Mouse (Mus musculus) heart, postnatal 14 days (tissue): ENCODE results near the gene Rbm24. TPM values are rescaled to one million over a fixed set of nuclear protein-coding genes. Genes with fewer than 3 reads are reported as not detected.

ENCODE experiments used
- DNase-seq, 2 experiments: peaks; one replicate each; pipeline ENCODE4 v3.0.0; 2021 to 2022
- intact Hi-C: fragments of 180-260 bp; cut with DNase I; formaldehyde crosslinking; loops from one replicate; pipeline ENCODE4 v1.15.1; 2025
- long read RNA-seq, 2 experiments: library from polyadenylated mRNA; stranded (forward); transcript quantifications; one replicate each; pipeline ENCODE4 v2.0.0; 2021
- total RNA-seq, 2 experiments: library from RNA; stranded (reverse); gene quantifications; 2 replicates each; pipeline ENCODE4 v1.2.3; 2021

The Rbm24 gene
- 100 to 1,000 TPM; 223 to 227 TPM for total RNA-seq
- long read RNA-seq, experiment 1, transcript Rbm24-203 (3 exons, 391 nt): minor isoform, 6 of 307 reads
- long read RNA-seq, experiment 1, transcript Rbm24-201 (4 exons, 3,086 nt): major isoform, 232 of 307 reads
- long read RNA-seq, experiment 1, partial matches to known transcripts: 6 of 307 reads
- long read RNA-seq, experiment 1, other reads (novel, unspliced or antisense): 60 of 307 reads
- long read RNA-seq, experiment 2, transcript Rbm24-203 (3 exons, 391 nt): minor isoform, 5 of 281 reads
- long read RNA-seq, experiment 2, transcript Rbm24-201 (4 exons, 3,086 nt): major isoform, 212 of 281 reads
- long read RNA-seq, experiment 2, partial matches to known transcripts: 3 of 281 reads
- long read RNA-seq, experiment 2, other reads (novel, unspliced or antisense): 56 of 281 reads

GRCm38 (mm10) chr13:46418141-46418601, at the start of gene Rbm24:
Gene Rbm24 (plus strand): TSS chr13:46418434.
- intact Hi-C loops: no loop called here

GRCm38 (mm10) chr13:46372884-46373283, 45.4 kb upstream of the Rbm24 start:
- DNase-seq: no peak
- intact Hi-C loops: no loop called here

More at GRCm38 (mm10) chr13:46418141-46418601, at the start of gene Rbm24:
- DNase-seq: peak; percentile 77 to 79

GRCm38 (mm10) chr13:46375371-46375770, 42.9 kb upstream of the Rbm24 start:
- no peak for DNase-seq
- intact Hi-C loops: no loop called here

- no peak for DNase-seq
- intact Hi-C loops: no loop called here
Observed at GRCm38 (mm10) chr13:46387396-46387795, 30.8 kb upstream of the Rbm24 start.

GRCm38 (mm10) chr13:46391654-46392053, 26.6 kb upstream of the Rbm24 start:
- no peak for DNase-seq
- intact Hi-C loops: no loop called here

- DNase-seq: no peak
- intact Hi-C loops: no loop called here
Observed at GRCm38 (mm10) chr13:46392893-46393292, 25.3 kb upstream of the Rbm24 start.

- DNase-seq: no peak
- intact Hi-C loops: no loop called here
Observed at GRCm38 (mm10) chr13:46393936-46394335, 24.3 kb upstream of the Rbm24 start.

- intact Hi-C loops: loop anchor here (5.0 kb wide), 1 partner anchor 35 kb away; no protein-coding TSS in a partner anchor
- no peak for DNase-seq
Observed at GRCm38 (mm10) chr13:46397235-46397634, 21.0 kb upstream of the Rbm24 start.

GRCm38 (mm10) chr13:46407151-46407550, 11.1 kb upstream of the Rbm24 start:
- no peak for DNase-seq
- intact Hi-C loops: no loop called here

GRCm38 (mm10) chr13:46412247-46412646, 6.0 kb upstream of the Rbm24 start:
- no peak for DNase-seq
- intact Hi-C loops: no loop called here

- DNase-seq: peak in 1 of 2 experiments; percentile 54
- intact Hi-C loops: no loop called here
Observed at GRCm38 (mm10) chr13:46413588-46413987, 4.6 kb upstream of the Rbm24 start.

GRCm38 (mm10) chr13:46414050-46414449, 4.2 kb upstream of the Rbm24 start:
- intact Hi-C loops: no loop called here
- DNase-seq: no peak

- intact Hi-C loops: no loop called here
- no peak for DNase-seq
Observed at GRCm38 (mm10) chr13:46416021-46416420, 2.2 kb upstream of the Rbm24 start.

GRCm38 (mm10) chr13:46417594-46417993, 640 bp upstream of the Rbm24 start:
- intact Hi-C loops: no loop called here
- no peak for DNase-seq

- intact Hi-C loops: no loop called here
- DNase-seq: no peak
Observed at GRCm38 (mm10) chr13:46418731-46419545, 704 bp downstream of the Rbm24 start.

GRCm38 (mm10) chr13:46419648-46420047, 1.4 kb downstream of the Rbm24 start:
- intact Hi-C loops: loop anchor here (5.0 kb wide), 2 partner anchors 83 to 133 kb away; partner anchors contain the start of gene Cap2
- no peak for DNase-seq

GRCm38 (mm10) chr13:46420095-46420494, 1.9 kb downstream of the Rbm24 start:
- no peak for DNase-seq
- intact Hi-C loops: loop anchor here (5.0 kb wide), 2 partner anchors 82 to 132 kb away; partner anchors contain the start of gene Cap2

- DNase-seq: no peak
- intact Hi-C loops: loop anchor here (5.0 kb wide), 2 partner anchors 78 to 128 kb away; partner anchors contain the start of gene Cap2
Observed at GRCm38 (mm10) chr13:46423805-46424204, 5.6 kb downstream of the Rbm24 start.

- intact Hi-C loops: loop anchor here (5.0 kb wide), 2 partner anchors 78 to 128 kb away; partner anchors contain the start of gene Cap2
- no peak for DNase-seq
Observed at GRCm38 (mm10) chr13:46424376-46424775, 6.1 kb downstream of the Rbm24 start.

GRCm38 (mm10) chr13:46426651-46427269, 8.5 kb downstream of the Rbm24 start:
- intact Hi-C loops: loop anchor here (5.0 kb wide), 2 partner anchors 146 to 236 kb away; no protein-coding TSS in a partner anchor

More at GRCm38 (mm10) chr13:46426651-46427269, 8.5 kb downstream of the Rbm24 start:
- DNase-seq: peak; percentile 53
